Mouse (Mus musculus) urinary bladder, postnatal 25 days (tissue): ENCODE data around the gene Tarbp1.
"Not testable (repeated sequence)": the region's sequence is repeated elsewhere in the genome, so short reads cannot be mapped to it uniquely, and the experiment has no call there.

Source experiments
- DNase-seq: peaks from one replicate; pipeline ENCODE4 v3.0.0; 2022; ENCODE audit warnings: low spot score

Tarbp1 gene

DNA sequence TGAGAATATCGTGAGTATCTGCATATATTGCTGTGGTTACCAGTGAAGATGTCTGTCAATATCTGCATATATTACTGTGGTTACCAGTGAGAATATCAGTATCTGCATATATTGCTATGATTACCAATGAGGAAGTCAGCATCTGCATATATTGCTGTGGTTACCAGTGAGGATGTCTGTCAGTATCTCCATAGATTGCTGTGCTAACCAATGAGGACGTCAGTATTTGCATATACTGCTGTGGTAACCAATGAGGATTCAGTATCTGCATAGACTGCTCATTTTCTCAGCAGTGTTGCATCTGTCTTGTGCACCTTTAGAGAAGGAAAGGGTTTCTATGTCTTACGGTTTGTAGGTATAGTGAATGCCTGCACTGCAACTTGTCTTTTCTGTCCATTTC, 54.0 kb downstream of the Tarbp1 start:
- no peak for DNase-seq

DNA sequence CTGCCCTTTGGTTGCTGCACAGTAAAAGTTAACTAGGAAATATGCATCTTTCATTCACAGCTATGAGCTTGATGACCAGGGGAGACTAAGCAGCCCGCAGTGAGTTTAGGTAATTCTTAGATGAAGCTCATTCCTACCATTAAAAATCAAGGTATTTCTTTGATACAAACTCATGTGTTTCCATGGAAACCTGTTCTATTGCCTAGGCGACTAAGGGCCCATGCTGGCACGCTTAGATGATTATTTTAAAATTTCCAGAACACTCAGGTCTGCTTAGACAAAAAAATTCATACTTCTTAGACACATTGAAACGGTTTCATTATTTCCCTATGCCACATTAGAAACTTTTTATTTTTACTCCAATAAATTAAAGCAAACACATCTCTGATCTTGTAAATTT, 69.8 kb downstream of the Tarbp1 start:
- DNase-seq: no peak

DNA sequence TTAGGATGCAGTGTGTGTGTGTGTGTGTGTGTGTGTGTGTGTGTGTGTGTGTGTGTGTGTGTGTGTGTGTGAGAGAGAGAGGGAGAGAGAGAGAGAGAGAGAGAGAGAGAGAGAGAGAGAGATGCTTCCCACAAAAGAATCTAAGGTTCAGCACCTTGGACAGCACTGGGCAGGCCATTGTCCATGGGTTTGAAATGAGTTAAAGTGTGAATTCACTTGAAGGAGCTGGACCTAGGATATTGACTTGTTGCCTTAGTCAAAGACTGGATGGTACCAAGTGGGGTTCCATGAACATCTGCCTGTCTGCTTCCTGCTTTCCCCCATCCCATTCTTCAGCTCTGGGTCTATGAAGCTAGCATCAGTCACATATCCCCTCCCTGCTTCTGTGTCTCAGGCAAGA, 70.3 kb downstream of the Tarbp1 start:
- DNase-seq: not testable (repeated sequence)

DNA sequence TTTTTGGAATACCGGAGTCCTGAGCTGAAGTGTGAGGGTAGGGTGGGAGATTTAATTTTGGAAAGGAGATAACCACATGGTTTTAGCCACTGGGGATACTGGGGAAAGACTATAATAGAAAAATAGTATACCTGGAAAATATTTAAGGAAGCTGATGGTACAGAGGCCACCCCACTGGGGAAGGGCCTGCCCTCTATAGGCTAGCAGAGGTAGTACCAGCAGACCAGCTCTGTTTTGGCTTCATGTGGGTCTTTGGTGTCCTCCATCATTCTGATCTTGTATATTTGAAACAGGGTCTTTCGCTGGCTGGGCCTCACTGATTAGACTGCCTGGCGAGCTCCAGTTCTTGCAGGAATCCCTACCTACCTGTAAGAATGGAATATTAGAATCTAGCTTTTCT, 76.5 kb downstream of the Tarbp1 start:
- no peak for DNase-seq

DNA sequence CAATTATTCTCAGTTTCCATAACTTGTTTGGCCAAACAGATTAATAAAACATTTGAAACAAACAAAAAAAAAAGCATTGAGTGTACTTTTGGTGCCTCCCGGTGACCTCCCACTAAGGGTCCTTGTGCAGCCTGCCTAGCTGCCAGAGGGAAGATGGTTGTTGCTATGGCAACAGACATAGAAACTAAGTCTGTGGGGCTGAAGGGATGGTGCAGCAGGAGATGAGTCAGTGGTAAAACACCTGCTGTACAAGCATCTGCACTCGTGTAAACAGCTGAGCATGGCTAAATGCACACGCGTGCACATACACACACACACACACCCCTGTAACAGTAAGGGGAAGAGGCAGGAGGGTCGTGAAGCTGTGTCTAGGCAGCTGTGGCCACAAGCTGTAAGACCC, 78.9 kb downstream of the Tarbp1 start:
- no peak for DNase-seq

DNA sequence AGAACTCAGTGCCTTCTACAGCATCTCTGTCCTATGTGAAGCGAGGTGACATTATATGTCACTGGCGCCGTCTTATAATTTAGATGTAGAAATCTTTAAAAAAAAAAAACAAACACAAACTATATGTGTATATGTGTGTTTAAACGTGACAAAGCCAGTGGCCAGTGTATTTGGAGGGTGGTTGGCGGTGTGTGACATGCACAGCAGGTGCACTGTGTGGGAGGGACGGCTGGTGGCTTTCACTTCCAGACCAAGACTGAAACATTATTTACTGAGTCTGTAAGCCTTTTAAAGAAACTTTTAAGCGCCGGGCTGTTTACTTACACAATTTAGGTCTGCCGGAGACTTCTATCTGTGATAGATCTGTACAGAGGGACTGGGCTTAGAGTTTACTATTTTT, 79.5 kb downstream of the Tarbp1 start:
- DNase-seq: no peak

DNA sequence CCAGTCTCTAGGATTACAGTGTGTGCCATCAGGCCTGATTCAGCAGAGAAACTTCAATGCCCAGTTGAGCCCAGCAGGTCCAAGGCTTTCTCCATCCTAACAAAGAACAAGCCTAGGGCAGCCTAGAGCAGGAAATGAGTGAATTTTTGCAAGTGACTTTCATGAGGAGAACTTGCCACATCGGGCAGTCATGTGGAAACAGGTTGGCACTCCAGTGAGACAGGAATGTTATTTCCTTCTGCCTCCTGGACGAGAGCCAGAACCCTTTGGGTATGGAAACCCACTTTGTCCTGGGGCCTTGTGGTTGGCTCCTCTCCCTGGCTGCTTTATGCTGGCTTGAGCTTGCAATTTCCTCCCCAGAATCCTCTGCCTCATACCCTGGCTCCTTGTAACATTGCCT, 83.3 kb downstream of the Tarbp1 start:
- DNase-seq: no peak

DNA sequence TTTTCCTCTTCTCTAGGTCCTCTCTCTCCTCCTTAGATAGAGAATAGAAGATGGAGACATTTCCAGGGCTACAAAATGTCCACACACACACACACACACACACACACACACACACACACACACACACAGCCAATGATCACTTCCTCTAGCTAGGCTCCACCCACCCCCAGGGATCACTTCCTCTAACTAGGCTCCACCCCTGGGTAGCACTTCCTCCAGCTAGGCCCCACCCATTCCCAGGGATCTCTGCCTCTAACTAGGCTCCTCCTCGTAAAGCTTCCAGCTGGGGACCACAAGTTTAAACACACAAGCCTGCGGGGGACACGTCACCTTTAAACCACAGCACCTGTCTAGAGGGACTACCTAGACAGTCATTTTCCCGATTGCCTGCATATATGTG, 87.3 kb downstream of the Tarbp1 start:
- no peak for DNase-seq

DNA sequence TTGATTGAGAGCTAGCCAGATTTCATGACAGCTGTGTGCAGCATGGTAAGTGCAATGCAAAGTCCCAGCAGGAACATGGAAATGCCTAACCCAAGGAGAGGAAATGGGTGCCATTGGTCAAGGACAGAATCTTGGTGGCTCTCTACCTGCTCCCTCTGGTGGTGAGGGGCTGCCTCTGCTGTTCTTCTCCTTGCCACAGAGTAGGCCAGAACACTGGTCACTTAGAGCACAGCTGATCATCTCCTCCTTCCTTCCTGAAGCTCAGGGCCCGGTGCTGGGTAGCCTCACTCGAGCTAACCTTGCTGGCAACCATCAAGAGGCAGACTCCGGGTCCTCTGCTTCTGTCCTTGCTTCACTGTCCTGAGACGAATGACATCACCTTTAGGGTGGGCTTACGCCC, 92.1 kb downstream of the Tarbp1 start:
- DNase-seq: no peak

DNA sequence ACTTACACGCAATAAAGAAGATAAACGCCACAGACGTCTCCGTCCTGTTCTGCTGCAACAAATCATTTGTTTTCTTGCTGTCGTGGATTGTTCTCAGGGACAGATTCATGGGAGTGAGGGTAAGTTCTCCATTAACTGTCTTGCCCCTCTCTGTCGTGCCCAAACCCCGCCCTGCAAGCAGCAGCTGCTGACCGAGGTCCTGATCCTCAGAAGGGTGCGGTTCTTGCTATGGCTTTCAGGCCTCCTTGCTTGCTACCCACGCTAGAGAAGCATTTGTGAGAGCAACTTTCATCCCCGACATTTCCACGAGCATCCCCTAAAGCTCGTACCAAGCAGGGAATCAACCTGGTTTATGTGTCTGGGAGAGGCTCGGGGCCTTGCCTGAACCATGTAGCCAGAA, 92.6 kb downstream of the Tarbp1 start:
- no peak for DNase-seq

DNA sequence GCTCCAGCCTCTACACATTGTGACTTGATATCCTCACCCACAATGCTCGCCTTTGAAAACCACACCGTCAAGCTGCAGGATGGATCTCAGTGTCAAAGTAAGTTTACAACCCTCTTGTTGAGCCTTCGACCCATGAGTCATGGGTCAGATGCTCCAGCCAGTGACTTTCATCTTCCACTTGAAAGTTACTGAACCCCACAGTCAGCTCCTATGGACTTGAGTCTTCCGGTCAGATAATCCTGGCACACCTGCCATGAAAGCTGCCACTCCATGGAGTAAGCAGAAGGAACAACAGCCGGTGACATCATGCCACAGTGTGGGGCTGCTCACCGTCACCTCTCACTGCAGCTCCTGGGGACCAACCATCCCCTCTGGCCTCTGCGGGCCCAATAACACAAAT, 93.6 kb downstream of the Tarbp1 start:
- DNase-seq: no peak

DNA sequence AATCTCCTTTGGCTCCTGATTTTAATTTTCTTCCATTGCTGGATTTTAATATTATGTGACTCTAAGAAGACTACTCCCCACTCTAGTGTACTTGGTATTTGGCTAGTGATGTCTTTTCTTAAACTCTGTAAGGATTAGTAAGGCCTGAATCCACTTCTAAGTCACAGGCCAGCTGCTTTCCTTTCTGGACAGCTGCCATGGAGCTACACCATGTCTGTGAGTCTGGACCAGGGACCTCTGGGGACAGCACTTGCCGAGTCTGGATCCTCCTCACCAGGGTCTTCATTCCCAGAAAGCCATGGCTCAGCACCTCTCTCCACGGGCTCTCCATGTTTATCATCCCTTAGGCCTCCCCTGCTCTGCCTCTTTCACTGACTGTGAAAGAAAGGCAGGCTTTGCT, 94.7 kb downstream of the Tarbp1 start:
- DNase-seq: no peak

DNA sequence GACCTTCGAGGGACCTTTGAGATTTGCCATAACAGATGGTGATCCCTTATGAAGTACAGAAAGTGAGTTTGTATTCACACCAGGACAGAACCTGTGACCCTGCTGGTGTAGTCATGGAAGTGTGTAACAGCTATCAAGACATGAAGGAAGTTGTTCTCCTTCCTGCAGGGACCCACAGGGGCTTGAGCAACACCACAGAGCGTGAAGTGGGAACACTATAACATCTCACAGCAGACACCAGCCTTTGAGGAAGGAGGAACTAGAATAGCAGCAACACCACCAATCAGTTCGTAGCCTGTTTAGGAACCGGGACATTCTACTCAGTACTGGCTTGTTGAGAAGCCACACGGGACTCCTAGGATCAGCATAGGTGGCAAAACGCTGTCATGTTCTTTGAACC, 95.3 kb downstream of the Tarbp1 start:
- DNase-seq: no peak
